Mouse (Mus musculus): ENCODE data around the gene Rnf39.

GRCm38 (mm10) chr17:36989437-36989836 is 46.7 kb downstream of the Rnf39 start, which contains the start of gene H2-M5:
- TF ChIP-seq CTCF (IDR thresholded peaks at IDR 0.05; ENCODE audit: low read depth) (no peak), EP300 (IDR thresholded peaks at IDR 0.05; ENCODE audit: low read depth) (no peak)

All from heart, postnatal 0 days (tissue).